Mouse (Mus musculus) kidney, adult 9 months (tissue): ENCODE measurements around the gene Lrba.

Source experiments
- DNase-seq: peaks from one replicate; pipeline ENCODE4 v3.0.0; 2022

The Lrba gene

DNA sequence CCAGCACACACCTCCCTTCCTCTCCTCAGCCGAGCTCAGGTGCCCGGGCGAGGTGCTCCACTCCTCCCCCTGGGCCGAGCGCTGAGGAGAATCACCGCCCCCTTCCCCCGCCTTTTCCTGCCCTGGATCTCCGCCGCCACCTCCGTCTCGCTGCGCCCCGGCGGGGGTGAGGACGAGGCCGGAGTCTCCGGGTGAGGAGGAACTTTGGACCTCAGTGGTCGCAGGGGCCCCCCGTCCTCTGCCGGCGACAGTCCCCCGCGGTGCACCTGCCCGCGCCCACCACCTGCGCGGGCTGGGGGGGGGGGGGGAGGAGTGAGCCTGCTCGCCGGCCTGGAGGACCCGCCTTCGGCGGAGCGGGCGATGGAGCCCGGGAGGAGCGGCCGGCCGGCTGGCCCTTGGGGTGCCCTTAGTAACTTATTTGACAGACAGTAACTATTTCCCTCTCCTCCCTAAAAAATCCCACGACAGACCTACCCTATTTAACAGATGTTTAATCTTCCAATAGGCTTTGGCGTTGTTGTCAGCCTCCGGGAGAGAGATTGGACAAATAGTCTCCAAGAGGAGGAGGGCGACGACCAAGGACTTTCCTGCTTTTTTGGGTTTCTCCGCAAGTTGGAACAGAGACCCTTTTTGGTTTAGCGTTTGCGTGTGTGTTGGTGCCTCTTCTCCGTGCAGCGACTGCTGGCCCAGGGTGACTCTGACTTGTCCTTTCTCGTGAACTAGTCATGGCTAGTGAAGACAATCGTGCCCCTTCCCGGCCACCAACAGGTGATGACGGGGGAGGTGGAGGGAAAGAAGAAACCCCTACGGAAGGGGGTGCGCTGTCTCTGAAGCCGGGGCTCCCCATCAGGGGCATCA is at the start of gene Lrba:
Lrba (plus strand) TSS at position 117 of the 858 bp plus-strand sequence.
- peak; percentile 88 for DNase-seq

DNA sequence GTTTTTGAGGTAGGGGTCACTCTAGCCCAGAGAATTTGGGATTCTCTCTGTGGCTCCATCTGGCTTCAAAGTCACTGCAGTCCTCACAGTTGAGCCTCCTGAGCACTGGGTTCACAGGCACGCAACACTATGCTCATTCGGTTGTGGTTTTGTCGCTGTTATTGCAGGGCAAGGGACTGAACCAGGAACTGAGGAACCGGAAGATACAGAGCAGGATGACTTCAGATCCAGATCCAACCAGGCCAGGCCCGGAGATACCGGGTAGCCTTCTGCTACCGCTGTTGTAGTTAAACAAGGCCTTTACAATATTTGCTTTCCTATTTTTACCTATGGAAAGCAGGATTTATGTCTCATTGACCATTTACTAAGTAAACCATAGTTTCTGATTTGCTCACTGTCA is 44.8 kb upstream of the Lrba start:
- DNase-seq = no peak

DNA sequence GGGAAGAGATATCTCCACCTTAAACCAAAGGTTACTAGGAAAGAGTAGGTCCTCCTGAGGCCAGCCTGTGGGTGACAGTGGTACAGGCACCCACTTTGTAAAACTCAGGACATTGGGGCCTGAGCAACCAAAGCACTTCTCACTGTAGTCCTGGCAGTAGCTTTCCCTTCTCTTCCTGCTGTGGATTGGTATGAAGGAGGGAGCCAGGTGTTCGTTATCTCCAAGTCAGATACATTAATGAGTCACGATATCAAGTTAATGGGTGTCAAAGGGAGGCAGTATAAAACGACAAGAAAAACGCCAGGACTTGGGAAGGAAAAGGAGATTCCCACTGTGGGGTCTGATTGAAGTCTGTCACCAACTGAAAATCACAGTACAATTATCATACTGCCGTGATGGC is 43.4 kb upstream of the Lrba start:
- no peak for DNase-seq

DNA sequence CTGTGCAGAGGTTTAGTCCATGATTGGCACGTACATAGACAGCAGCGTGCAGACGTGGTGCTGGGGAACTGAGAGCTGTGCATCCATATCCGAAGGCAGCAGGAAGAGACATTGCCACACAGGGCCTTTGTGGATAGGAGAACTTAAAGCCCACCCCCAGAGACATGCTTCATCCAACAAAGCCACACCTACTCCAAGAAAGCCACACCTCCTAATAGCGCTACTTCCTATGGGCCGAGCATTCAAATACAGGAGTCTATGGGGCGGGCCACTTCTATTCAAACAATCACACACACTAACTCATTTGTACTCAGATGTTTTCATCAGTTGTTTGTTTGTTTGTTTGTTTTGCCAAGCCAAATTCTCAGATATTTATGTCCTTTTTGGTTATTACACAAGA is 39.9 kb upstream of the Lrba start:
- DNase-seq = no peak

DNA sequence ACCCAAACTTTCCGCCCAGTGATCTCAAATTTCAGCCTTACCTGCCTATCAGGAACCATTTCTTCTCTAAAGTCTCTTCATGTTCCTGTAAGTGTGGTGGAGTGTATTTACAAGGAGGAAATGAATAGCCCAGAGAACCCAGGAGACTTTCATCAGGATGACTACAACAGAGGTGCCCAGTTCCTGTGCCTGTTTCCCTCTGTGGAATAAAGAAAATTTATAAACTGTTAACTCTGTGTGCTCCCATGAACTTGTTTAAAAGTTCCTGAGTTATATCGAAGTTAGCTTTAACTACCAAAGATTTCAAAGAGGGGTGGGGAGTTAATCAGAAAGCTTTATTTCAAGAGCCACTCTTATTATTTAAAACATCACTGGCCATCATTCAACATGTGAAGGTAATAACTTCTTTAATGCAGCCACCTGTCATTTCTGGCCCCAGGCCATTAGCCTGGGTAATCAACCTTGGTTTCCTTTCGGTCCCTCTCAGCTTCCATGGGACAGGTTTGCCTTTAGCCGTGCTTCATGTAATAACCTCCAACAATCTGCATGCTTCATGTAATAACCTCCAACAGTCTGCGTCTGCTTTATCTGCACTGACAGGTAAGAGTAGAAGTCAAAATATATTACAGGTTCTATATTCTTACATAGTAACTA is 36.6 kb upstream of the Lrba start:
- DNase-seq = no peak

- DNase-seq = no peak
These were observed 28.5 kb upstream of the Lrba start for GRCm38 (mm10) chr3:86195981-86196380.

GRCm38 (mm10) chr3:86196471-86196870 is 28.0 kb upstream of the Lrba start:
- no peak for DNase-seq

DNA sequence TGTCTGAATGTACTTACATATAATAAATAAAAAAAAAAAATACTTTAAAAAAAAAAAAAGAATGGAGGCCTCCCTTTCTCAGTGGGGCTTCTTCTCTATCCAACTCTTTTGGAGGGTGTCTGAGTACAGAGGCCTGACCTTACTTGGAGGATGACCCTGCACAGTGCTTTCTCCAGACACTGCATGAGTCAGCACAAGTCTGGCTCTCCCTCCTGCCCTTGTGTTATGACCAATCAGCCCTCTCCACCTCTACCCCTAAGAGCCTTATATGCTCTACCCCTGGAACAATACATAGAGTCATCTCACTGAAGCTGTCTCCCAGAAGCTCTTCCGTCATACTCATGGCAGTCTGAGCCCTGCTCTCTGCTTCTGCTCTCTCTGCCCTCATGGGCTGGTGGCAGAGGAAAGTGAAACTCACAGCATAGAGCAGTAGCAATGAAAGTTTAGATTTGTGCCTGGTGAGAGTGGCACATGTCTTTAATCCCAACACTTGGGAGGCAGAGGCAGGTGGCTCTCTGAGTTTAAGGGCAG is 22.8 kb upstream of the Lrba start:
- DNase-seq = no peak

DNA sequence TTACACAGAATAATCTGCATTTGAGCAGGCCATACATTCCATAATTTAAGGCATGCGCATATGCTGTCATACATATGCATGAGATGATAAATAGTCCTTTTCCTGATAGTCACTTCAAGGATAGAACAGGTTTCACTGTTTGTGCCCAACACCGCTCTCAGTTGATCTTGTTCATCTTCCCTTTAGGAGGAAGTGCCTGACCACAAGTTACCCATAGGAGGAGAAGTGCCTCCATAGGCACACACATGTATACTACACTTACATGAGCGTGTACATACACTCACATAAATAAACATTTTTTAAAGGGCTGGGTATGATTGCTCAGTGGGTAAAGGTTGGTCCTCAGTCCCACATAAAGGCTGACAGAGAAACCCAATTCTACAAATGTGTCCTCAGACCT is 22.0 kb upstream of the Lrba start:
- DNase-seq = no peak

DNA sequence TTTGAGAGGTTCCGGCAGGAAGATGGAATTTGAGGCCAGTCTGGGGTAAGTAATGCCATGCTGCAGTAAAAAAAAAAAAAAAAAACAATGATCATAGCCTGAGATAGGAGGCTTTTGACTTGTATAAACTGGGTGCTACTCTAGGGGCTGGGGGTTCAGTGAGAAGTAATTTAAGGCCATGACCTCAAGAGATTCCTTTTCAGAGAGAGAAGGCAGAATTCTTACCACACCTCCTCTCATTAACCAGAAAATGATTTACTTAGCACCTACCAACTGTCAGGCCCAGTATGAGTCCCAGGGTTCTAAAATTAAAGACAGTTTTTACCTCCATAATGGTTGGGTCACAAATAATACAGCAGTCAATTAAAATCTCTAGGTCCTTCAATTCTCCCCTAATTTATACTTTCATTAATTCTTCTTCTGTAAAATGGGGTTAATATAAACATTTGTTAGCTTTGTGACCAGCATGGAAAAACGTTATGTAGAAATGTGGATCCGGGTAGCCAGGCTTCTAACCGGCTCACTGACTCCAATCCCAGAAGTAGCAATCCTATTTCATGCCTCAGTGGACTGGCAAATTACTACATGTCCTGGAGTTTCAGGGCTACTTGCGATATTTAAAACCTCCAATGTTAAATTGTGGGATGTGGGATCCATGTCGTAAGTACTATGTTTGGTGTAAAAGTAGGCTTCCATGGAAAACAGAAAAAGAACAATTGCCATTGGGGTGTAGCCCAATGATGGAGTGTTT is 19.7 kb upstream of the Lrba start:
- no peak for DNase-seq

DNA sequence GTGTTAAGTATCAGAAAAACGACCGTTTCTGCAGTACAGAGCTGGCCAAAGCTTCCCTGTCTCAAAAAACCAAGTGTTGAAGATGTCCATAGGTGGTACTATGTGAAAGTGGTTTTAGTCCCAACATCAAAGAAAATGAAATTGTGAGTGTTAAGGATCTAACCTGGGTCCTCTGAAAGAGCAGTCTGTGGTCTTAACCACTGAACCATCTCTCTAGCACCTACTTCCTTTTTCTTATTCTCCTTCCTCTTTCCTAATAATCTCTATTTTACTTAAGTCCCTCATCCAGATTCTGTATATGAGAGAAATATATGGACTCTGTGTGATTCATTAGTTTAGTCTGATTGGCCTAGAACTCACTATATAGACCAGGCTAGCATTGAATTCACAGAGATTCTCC is 17.9 kb upstream of the Lrba start:
- no peak for DNase-seq

- no peak for DNase-seq
These were observed 14.1 kb upstream of the Lrba start for GRCm38 (mm10) chr3:86210267-86210939.

DNA sequence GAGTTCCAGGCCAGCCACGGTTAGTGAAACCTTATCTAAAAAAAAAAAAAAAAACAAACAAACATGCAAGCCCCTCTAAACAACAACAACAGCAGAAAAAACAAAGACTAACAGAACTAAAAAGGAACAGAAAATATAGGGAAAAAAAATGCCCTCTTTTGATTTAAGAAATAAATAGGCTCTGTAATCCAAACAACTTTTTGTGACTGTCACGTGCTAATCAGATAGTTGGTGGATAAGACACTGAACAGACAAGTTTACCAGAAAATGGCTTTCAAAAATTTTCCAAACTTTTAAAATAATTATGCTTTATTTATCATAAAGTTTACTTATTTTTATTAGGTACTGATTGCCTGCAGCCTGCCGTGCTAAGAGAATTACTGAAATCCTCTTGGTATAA is 13.5 kb upstream of the Lrba start:
- no peak for DNase-seq

- DNase-seq = no peak
These were observed 10.2 kb upstream of the Lrba start for GRCm38 (mm10) chr3:86214248-86214647.

- DNase-seq = peak; percentile 89
These were observed 706 bp upstream of the Lrba start for GRCm38 (mm10) chr3:86223634-86224313.

GRCm38 (mm10) chr3:86224314-86224563 is 241 bp upstream of the Lrba start:
- DNase-seq = no peak

DNA sequence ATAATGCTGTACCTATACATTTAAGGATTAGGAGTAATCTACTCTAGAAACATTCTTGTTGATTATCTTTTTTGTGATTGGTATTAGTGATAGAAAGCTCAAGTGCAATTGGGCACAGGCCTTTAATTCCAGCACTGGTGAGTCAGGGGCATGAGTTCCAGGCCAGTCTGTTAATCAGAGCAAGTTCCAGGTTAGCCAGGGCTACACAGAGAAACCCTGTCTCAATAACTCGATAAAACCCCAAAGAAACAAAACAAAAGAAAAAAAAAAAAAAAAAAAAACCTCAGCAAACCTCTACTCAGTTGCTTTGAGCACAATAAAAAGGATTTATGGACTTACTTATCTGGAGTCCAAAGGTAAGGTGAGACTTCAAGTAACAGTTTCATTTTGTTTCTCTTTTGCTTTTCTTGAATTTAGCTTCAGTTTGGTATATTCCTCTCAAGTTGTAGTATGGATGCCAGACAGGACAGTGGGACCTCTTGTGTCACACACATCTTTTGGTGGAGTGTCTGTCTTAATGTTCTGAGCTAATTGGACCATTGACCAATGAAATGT is 7.1 kb downstream of the Lrba start:
- DNase-seq = no peak

- DNase-seq = no peak
These were observed 22.7 kb downstream of the Lrba start for GRCm38 (mm10) chr3:86247193-86247592.

DNA sequence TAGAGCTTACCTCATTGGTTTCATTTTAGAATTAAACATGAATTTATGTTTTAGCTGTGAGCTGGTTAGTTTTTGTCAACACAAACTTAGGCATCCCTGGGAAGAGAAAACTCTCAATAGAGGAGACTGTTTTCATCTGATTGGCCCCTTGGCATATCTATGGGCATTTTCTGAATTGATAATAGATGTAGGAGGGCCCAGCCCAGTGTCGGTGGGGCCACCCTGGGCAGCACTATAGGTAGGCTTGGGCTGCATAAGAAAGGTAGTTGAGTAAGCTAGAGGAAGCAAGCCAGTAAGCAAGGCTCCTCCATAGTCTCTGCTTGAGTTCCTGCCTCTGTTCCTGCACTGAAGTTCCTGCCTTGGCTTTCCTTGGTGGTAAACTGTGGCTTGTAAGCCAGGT is 26.7 kb downstream of the Lrba start:
- no peak for DNase-seq

GRCm38 (mm10) chr3:86252588-86252987 is 28.1 kb downstream of the Lrba start:
- no peak for DNase-seq

- DNase-seq = peak; percentile 36
These were observed 28.6 kb downstream of the Lrba start for GRCm38 (mm10) chr3:86253071-86253470.

DNA sequence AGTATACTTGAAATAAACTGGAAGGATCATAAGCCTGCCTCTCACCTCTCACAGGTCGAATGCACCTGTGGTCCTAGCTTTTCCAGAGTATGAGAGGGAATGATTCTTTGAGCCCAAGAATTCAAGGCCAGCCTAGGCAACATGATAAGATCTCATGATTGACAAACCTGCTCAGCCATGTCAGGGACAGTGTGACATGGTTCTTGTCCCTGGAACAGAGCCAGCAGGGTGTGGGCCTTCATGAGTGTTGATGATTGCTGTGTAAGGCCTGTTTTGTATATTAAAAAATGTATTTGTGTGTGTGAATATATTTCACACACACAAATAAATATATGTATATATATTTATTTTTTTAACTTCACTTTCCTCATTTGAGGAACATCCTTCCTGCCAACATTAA is 29.3 kb downstream of the Lrba start:
- no peak for DNase-seq
